Mouse (Mus musculus): ENCODE results near the gene Cpz.

- no peak for TF ChIP-seq CTCF (IDR thresholded peaks at IDR 0.05; ENCODE audit: extremely low read depth, insufficient read length, insufficient replicate concordance, low read depth, low read length)
- no peak for TF ChIP-seq POLR2A (IDR thresholded peaks at IDR 0.05; ENCODE audit: low read depth, low read length)
Measured at GRCm38 (mm10) chr5:35536271-35536670, 10.8 kb upstream of the Cpz start.

All from small intestine, adult 2 months (tissue).